Mouse (Mus musculus) cerebellum, adult 2 months (tissue): ENCODE measurements around the gene Rfwd3.
"Not testable (repeated sequence)": the region's sequence is repeated elsewhere in the genome, so short reads cannot be mapped to it uniquely, and the experiment has no call there.

Source experiments
- CTCF ChIP-seq: fragments of 200-500 bp; IDR thresholded peaks from 2 replicates; pipeline ENCODE4 v1.5.1; 2011; ENCODE audit warnings: low read depth, mild to moderate bottlenecking, control low read depth, low read length, moderate library complexity, borderline replicate concordance; ENCODE audit not compliant: insufficient read depth
- POLR2A ChIP-seq: fragments of 200-500 bp; IDR thresholded peaks from 2 replicates; pipeline ENCODE4 v1.6.1; 2011; ENCODE audit warnings: low read length, control low read depth, borderline replicate concordance; ENCODE audit not compliant: insufficient read depth

DNA sequence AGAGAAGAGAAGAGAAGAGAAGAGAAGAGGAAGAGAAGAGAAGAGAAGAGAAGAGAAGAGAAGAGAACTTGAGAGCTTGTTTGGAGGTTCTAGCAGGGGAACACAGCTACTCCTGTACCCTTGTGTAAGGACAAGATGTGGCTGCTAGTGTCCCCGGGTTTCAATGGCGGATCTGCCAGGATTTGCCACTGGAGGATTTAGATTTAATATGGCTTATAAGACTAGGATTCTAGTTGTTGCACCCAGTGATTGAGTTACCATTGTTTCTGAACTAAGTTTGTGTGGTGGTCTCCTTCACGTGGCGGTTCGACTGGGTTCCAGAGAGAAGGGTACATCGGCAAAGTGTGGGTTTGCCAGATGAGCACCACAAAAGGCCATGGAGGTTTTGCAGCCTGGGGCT, 13.9 kb upstream of the Rfwd3 start:
- TF ChIP-seq CTCF, POLR2A: not testable (repeated sequence)
